Mouse (Mus musculus): ENCODE data around the gene Dido1.

- TF ChIP-seq CTCF (IDR thresholded peaks at IDR 0.05; ENCODE audit: low read depth, low read length) (no peak), POLR2A (IDR thresholded peaks at IDR 0.05; ENCODE audit: insufficient read depth, low read length) (no peak)
Measured at GRCm38 (mm10) chr2:180746569-180747192, 36.9 kb upstream of the Dido1 start.

Measured in ES-Bruce4 (cell line).